ENCODE assay signal across 9 mouse cellular contexts in the genomic region with DNA sequence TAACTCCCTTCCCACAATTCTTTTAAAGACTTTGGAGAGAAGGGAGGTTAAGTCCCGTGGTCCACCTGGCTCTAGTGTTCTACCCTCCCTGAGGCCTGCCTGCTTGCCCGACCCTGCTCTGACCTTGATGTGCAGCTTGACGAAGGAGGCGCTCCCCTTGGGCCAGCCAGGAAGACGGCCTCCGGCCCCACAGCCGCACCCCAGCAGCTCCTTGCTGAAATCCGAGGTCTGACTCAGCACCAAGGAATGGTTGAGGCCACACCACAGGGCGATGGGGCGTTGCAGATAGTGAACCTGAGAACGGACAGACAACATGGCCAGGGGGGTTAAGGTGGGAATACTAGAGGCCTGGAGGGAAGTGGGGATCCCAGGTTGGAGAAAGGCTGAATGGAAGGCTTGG. TPM values are rescaled to one million over a fixed set of nuclear protein-coding genes. Genes with fewer than 3 reads are reported as not detected.
DNase-seq lines count a peak whose midpoint lies in the region; ATAC-seq lines count a peak whose summit lies in the region.
"Had no signal": no experiment of that assay in that cellular context is flagged by ENCODE, and none has a peak within 500 bp of the region (broad histone marks: within the 10 kb centered on the region; RNA-seq: fewer than 3 reads in every experiment).

Gene Pcolce (minus strand): TSS at position 235 of the 400 bp plus-strand sequence.

- no peaks in the 10 kb centered on the region for H3K36me3 ChIP-seq in midbrain, embryonic 12.5 days

- WGBS in midbrain, embryonic 12.5 days = 65% methylated on average over 11 of the region's 11 CpGs

- peak; percentile 23 for DNase-seq in kidney, adult 18-20 months
- DNase-seq in kidney, adult 8-10 months = no peak
- peak; percentile 76 to 81 for DNase-seq in adrenal gland, postnatal 36 days
- peak; percentile 42 to 63 for DNase-seq in heart, adult 18-20 months
- peak; percentile 47 for DNase-seq in kidney, postnatal 10 days
- no peak for DNase-seq in embryo, embryonic 10.5 days (ENCODE audit: low spot score)

- H3K27ac ChIP-seq in midbrain, embryonic 12.5 days (replicated peaks) = peak within 1 kb of the TSS; percentile 42; the same call in 1 of the 2 replicates
- H3K27ac ChIP-seq: macrophage had no signal

- no peak for ATAC-seq in midbrain, embryonic 12.5 days (ENCODE audit: low FRiP score, low read depth)
- no peak for ATAC-seq in inflammation-experienced regulatory T-cells, adult 6 months

- peaks cover 29% of the 10 kb centered on the region for H3K4me1 ChIP-seq in midbrain, embryonic 12.5 days

- H3K4me3 ChIP-seq in midbrain, embryonic 12.5 days = no peak within 1 kb of the TSS

- peak within 1 kb of the TSS; percentile 32; the same call in 1 of the 2 replicates for H3K9ac ChIP-seq in midbrain, embryonic 12.5 days (replicated peaks)

- H3K27me3 ChIP-seq in midbrain, embryonic 12.5 days = peaks cover 16% of the 10 kb centered on the region

- no peaks in the 10 kb centered on the region for H3K9me3 ChIP-seq in midbrain, embryonic 12.5 days

- H3K4me2 ChIP-seq in midbrain, embryonic 12.5 days (replicated peaks) = 0 out of 2 replicates have a peak within 1 kb of the TSS, but pooled peaks have one; percentile 5

RNA-seq across cellular contexts. Expression of gene Pcolce, which starts in this region (rescaled TPM):
- 100 to 1,000 TPM; 874 to 904 TPM for total RNA-seq in adrenal gland, postnatal 36 days (2021)
- 10 to 100 TPM; 43.9 to 47.5 TPM for total RNA-seq in heart, adult 18-20 months (2021)
- 49.0 and 68.9 TPM in 2 replicates for polyA plus RNA-seq in midbrain, embryonic 12.5 days (2016; fragmentation: Nextera tagmentation; extraction: Ambion mirVana)
- under 1 TPM in 2 of 3 experiments, not detected in 1; 0.40 to 0.80 TPM for polyA plus RNA-seq in inflammation-experienced regulatory T-cells, adult 6 months (2017; shearing (Covaris generic))

Comparison
In these comparisons a context has a peak if more than half of its experiments do, and no peak if none do; other contexts are left out.
1. RNA of gene Pcolce (total RNA-seq): 874 to 904 TPM in adrenal gland, postnatal 36 days; 43.9 to 47.5 TPM in heart, adult 18-20 months; every median in the first group is over 10 times any median in the second.
2. RNA of gene Pcolce (polyA plus RNA-seq): 49.0 to 68.9 TPM in midbrain, embryonic 12.5 days; 0.40 to 0.80 TPM in inflammation-experienced regulatory T-cells, adult 6 months; every median in the first group is over 10 times any median in the second.
3. DNase-seq: peak in kidney, adult 18-20 months (single experiment), adrenal gland, postnatal 36 days (2 of 2), heart, adult 18-20 months (2 of 2) and kidney, postnatal 10 days (single experiment); none in kidney, adult 8-10 months (0 of 2) and embryo, embryonic 10.5 days (single experiment).